ENCODE assay signal across 30 mouse cellular contexts in genomic region chr4:128342208-128342607, GRCm38 (mm10).
DNase-seq lines count a peak whose midpoint lies in the region; ATAC-seq and TF ChIP-seq lines count a peak whose summit lies in the region.
"Had no signal": no experiment of that assay in that cellular context is flagged by ENCODE, and none has a peak within 500 bp of the region (broad histone marks: within the 10 kb centered on the region; RNA-seq: fewer than 3 reads in every experiment).

No protein-coding gene starts in this region.

- H3K4me2 ChIP-seq in lung, embryonic 14.5 days, result no peak overlapping the region
- H3K4me2 ChIP-seq in lung, embryonic 16.5 days (ENCODE audit: low read depth, low read length), result no peak overlapping the region
- no peak overlapping the region for H3K4me2 ChIP-seq in heart, embryonic 12.5 days
- H3K4me2 ChIP-seq: embryonic facial prominence, embryonic 13.5 days; embryonic facial prominence, embryonic 15.5 days; forebrain, embryonic 12.5 days had no signal

- 41% methylated on average over 1 of the region's 1 CpGs for WGBS in lung, embryonic 14.5 days
- WGBS in lung, embryonic 16.5 days, result 35% methylated on average over 1 of the region's 1 CpGs
- WGBS in lung, adult 2 months, result 38% methylated on average over 1 of the region's 1 CpGs
- 33% methylated on average over 1 of the region's 1 CpGs for WGBS in heart, embryonic 12.5 days

- TF ChIP-seq CTCF in lung, embryonic 14.5 days (IDR thresholded peaks at IDR 0.05; ENCODE audit: low read depth), result no peak
- no peak for TF ChIP-seq CTCF in lung, adult 2 months (IDR thresholded peaks at IDR 0.05; ENCODE audit: insufficient read depth, low read length)

- no peaks in the 10 kb centered on the region for H3K36me3 ChIP-seq in lung, embryonic 14.5 days (ENCODE audit: insufficient read depth)
- H3K36me3 ChIP-seq in lung, embryonic 16.5 days (ENCODE audit: control insufficient read depth, insufficient read depth, low read length), result no peaks in the 10 kb centered on the region
- H3K36me3 ChIP-seq in heart, embryonic 12.5 days, result no peaks in the 10 kb centered on the region
- H3K36me3 ChIP-seq: embryonic facial prominence, embryonic 13.5 days; embryonic facial prominence, embryonic 15.5 days; forebrain, embryonic 10.5 days; forebrain, embryonic 12.5 days; G1E had no signal

- H3K9ac ChIP-seq in lung, embryonic 14.5 days, result no peak overlapping the region
- H3K9ac ChIP-seq in lung, embryonic 16.5 days (ENCODE audit: low read length), result no peak overlapping the region
- H3K9ac ChIP-seq in heart, embryonic 12.5 days, result no peak overlapping the region
- H3K9ac ChIP-seq: embryonic facial prominence, embryonic 13.5 days; embryonic facial prominence, embryonic 15.5 days; forebrain, embryonic 12.5 days had no signal

- no peak overlapping the region for H3K27ac ChIP-seq in lung, embryonic 14.5 days (ENCODE audit: low read depth)
- no peak overlapping the region for H3K27ac ChIP-seq in lung, embryonic 16.5 days (ENCODE audit: low read length)
- no peak overlapping the region for H3K27ac ChIP-seq in heart, embryonic 12.5 days (ENCODE audit: poor library complexity, severe bottlenecking)
- H3K27ac ChIP-seq: embryonic facial prominence, embryonic 13.5 days; embryonic facial prominence, embryonic 15.5 days; forebrain, embryonic 10.5 days; forebrain, embryonic 12.5 days had no signal

- no peak overlapping the region for H3K4me3 ChIP-seq in lung, embryonic 14.5 days (ENCODE audit: low read depth, low read length)
- no peak overlapping the region for H3K4me3 ChIP-seq in lung, embryonic 16.5 days (ENCODE audit: low read length)
- no peak overlapping the region for H3K4me3 ChIP-seq in lung, adult 2 months (replicated peaks; ENCODE audit: extremely low read depth, low read depth, low read length)
- no peak overlapping the region for H3K4me3 ChIP-seq in heart, embryonic 12.5 days
- H3K4me3 ChIP-seq: embryonic facial prominence, embryonic 13.5 days; embryonic facial prominence, embryonic 15.5 days; erythroblast, embryonic 14.5 days; forebrain, embryonic 10.5 days; forebrain, embryonic 12.5 days had no signal

- H3K4me1 ChIP-seq in lung, embryonic 14.5 days (ENCODE audit: insufficient read depth), result no peaks in the 10 kb centered on the region
- H3K4me1 ChIP-seq in lung, embryonic 16.5 days (replicated peaks; ENCODE audit: control insufficient read depth, insufficient read depth, low read length), result no peaks in the 10 kb centered on the region; the same call in 1 of the 2 replicates
- no peaks in the 10 kb centered on the region for H3K4me1 ChIP-seq in lung, adult 2 months (ENCODE audit: control insufficient read depth, insufficient read depth, low read length)
- no peaks in the 10 kb centered on the region for H3K4me1 ChIP-seq in heart, embryonic 12.5 days (replicated peaks)
- H3K4me1 ChIP-seq: embryonic facial prominence, embryonic 13.5 days; embryonic facial prominence, embryonic 15.5 days; forebrain, embryonic 10.5 days; forebrain, embryonic 12.5 days had no signal

- ATAC-seq in lung, embryonic 14.5 days (ENCODE audit: insufficient read depth), result peak; percentile 77
- peak; percentile 81 for ATAC-seq in lung, embryonic 16.5 days (ENCODE audit: low read depth)
- ATAC-seq in heart, embryonic 12.5 days (ENCODE audit: insufficient number of reproducible peaks, low FRiP score), result no peak
- ATAC-seq: activated CD4-positive, CD25-positive, alpha-beta regulatory T cell, adult 4 months; CD4-positive, CD25-positive, alpha-beta regulatory T cell, adult 4 months; forebrain, embryonic 14.5 days; Patski had no signal

- 0 out of 2 replicates have a peak, but pooled peaks cover 3% of the 10 kb centered on the region for H3K27me3 ChIP-seq in lung, embryonic 14.5 days (ENCODE audit: insufficient read depth, low read length)
- no peaks in the 10 kb centered on the region for H3K27me3 ChIP-seq in lung, embryonic 16.5 days (ENCODE audit: control insufficient read depth, insufficient read depth, low read depth, low read length)
- H3K27me3 ChIP-seq in heart, embryonic 12.5 days (replicated peaks), result peaks cover 13% of the 10 kb centered on the region; the same call in 1 of the 2 replicates
- H3K27me3 ChIP-seq: CH12.LX; embryonic facial prominence, embryonic 13.5 days; embryonic facial prominence, embryonic 15.5 days; forebrain, embryonic 12.5 days; Patski had no signal

- peak; percentile 81 for DNase-seq in lung, embryonic 14.5 days
- DNase-seq in lung, postnatal 36 days, result no peak
- DNase-seq in lung, postnatal 25 days (ENCODE audit: low spot score), result no peak
- DNase-seq in lung, postnatal 10 days, result peak; percentile 21
- no peak for DNase-seq in lung, adult 2 months
- peak; percentile 33 to 71 for DNase-seq in lung, postnatal 4 days
- DNase-seq: adrenal gland, adult 8-10 months; adrenal gland, postnatal 14 days; adrenal gland, postnatal 36 days; B cell, adult 2 months; cerebellum, adult 11 months; cerebellum, adult 18-20 months; cerebellum, adult 8-10 months; cerebellum, adult 9-11 months; cerebellum, postnatal 14 days; cerebellum, postnatal 36 days; embryo, embryonic 11 days had no signal

- no peak for TF ChIP-seq POLR2A in lung, adult 2 months (IDR thresholded peaks at IDR 0.05; ENCODE audit: borderline replicate concordance, extremely low read depth, low read depth, low read length)

- H3K9me3 ChIP-seq in lung, embryonic 14.5 days (ENCODE audit: low read depth, low read length), result no peaks in the 10 kb centered on the region
- H3K9me3 ChIP-seq in lung, embryonic 16.5 days (ENCODE audit: control insufficient read depth, low read length), result no peaks in the 10 kb centered on the region
- no peaks in the 10 kb centered on the region for H3K9me3 ChIP-seq in heart, embryonic 12.5 days (replicated peaks)
- H3K9me3 ChIP-seq: embryonic facial prominence, embryonic 13.5 days; embryonic facial prominence, embryonic 15.5 days; forebrain, embryonic 10.5 days; forebrain, embryonic 12.5 days had no signal

Comparison
In these comparisons a context has a peak if more than half of its experiments do, and no peak if none do; other contexts are left out.
1. DNase-seq: peak in lung, embryonic 14.5 days (single experiment), lung, postnatal 10 days (single experiment) and lung, postnatal 4 days (2 of 2); none in lung, postnatal 36 days (single experiment), lung, postnatal 25 days (single experiment) and lung, adult 2 months (single experiment).